Comparison of ENCODE assay signal across 10 mouse cellular contexts in the genomic region with DNA sequence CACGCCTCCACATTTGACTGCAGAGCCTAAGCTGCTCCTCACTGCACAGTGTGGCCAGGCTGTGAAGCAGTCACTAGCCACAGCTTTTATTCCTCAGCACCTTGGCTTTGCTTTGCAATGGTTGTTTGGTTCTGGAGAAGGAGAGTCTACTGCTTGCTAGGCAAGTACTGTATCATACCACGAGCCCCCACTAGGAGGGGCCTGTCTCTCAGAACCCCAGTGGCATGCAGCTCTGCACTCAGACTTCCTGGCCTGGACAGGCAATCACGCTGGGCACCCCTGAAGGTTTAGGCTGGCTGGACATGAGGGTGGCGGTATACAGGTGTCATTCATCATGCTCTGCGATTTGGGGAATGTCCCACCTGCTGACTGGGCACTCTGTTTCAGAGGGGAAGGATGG. TPM values are rescaled to one million over a fixed set of nuclear protein-coding genes. Genes with fewer than 3 reads are reported as not detected.
A peak's percentile ranks its signal among the peaks of the same experiment; 100 is the strongest.
DNase-seq lines count a peak whose midpoint lies in the region; ATAC-seq and TF ChIP-seq lines count a peak whose summit lies in the region.
"Had no signal": no experiment of that assay in that cellular context is flagged by ENCODE, and none has a peak within 500 bp of the region (broad histone marks: within the 10 kb centered on the region; RNA-seq: fewer than 3 reads in every experiment).

No protein-coding gene starts in this region.

- TF ChIP-seq CTCF in cerebellum, adult 2 months (IDR thresholded peaks at IDR 0.05; ENCODE audit: borderline replicate concordance, insufficient read depth, low read depth, low read length), result no peak

- no peaks in the 10 kb centered on the region for H3K9me3 ChIP-seq in liver, embryonic 12.5 days (replicated peaks)
- H3K9me3 ChIP-seq: heart, embryonic 12.5 days had no signal

- TF ChIP-seq POLR2A in cerebellum, adult 2 months (IDR thresholded peaks at IDR 0.05; ENCODE audit: borderline replicate concordance, insufficient read depth, low read length), result no peak

- peaks cover 9% of the 10 kb centered on the region; the same call in 1 of the 2 replicates for H3K27me3 ChIP-seq in liver, embryonic 12.5 days (replicated peaks)
- H3K27me3 ChIP-seq in cerebellum, adult 2 months (ENCODE audit: control insufficient read depth, insufficient read depth, low read length), result no peaks in the 10 kb centered on the region

- H3K4me3 ChIP-seq in liver, embryonic 12.5 days, result no peak overlapping the region
- H3K4me3 ChIP-seq in cerebellum, adult 2 months (replicated peaks; ENCODE audit: insufficient read depth, low read depth, low read length), result no peak overlapping the region
- H3K4me3 ChIP-seq: heart, embryonic 12.5 days had no signal

- ATAC-seq in CD4-positive, CD25-positive, alpha-beta regulatory T cell, adult 4 months, result no peak
- ATAC-seq in liver, embryonic 12.5 days, result no peak
- peak; percentile 81 for ATAC-seq in common myeloid progenitor, adult 5-6 weeks (replicated peaks; ENCODE audit: low read depth, poor library complexity, severe bottlenecking)
- 0 out of 2 replicates have a peak, but pooled peaks have one; percentile 21 for ATAC-seq in megakaryocyte, adult 5-6 weeks (ENCODE audit: poor library complexity, severe bottlenecking)

- DNase-seq in CD4-positive, CD25-positive, alpha-beta regulatory T cell, adult 2 months (ENCODE audit: low read depth, low spot score), result peak; percentile 11
- peak; percentile 18 for DNase-seq in liver
- DNase-seq in urinary bladder, postnatal 10 days (ENCODE audit: low spot score), result no peak
- DNase-seq in cerebellum, adult 2 months, result no peak
- DNase-seq: cerebellum, adult 18-20 months had no signal

- H3K36me3 ChIP-seq in liver, embryonic 12.5 days, result no peaks in the 10 kb centered on the region
- H3K36me3 ChIP-seq: heart, embryonic 12.5 days had no signal

- no peak overlapping the region for H3K9ac ChIP-seq in liver, embryonic 12.5 days
- H3K9ac ChIP-seq: heart, embryonic 12.5 days had no signal

- no peak overlapping the region for H3K4me2 ChIP-seq in liver, embryonic 12.5 days
- H3K4me2 ChIP-seq: heart, embryonic 12.5 days had no signal

- WGBS in liver, embryonic 12.5 days (ENCODE audit: insufficient replicate concordance), result 23% methylated on average over 5 of the region's 5 CpGs
- WGBS in cerebellum, adult 2 months, result 26% methylated on average over 5 of the region's 5 CpGs

- no peaks in the 10 kb centered on the region for H3K4me1 ChIP-seq in liver, embryonic 12.5 days
- H3K4me1 ChIP-seq in cerebellum, adult 2 months (ENCODE audit: control insufficient read depth, insufficient read depth, low read length), result no peaks in the 10 kb centered on the region
- H3K4me1 ChIP-seq: heart, embryonic 12.5 days had no signal

- no peak overlapping the region for H3K27ac ChIP-seq in liver, embryonic 12.5 days
- no peak overlapping the region for H3K27ac ChIP-seq in cerebellum, adult 2 months (ENCODE audit: insufficient read depth, low read length)

RNA-seq across cellular contexts. Expression of a gene that starts 26.0 kb away (rescaled TPM):
- polyA plus RNA-seq in CD4-positive, CD25-positive, alpha-beta regulatory T cell, adult 4 months (2017; shearing (Covaris generic)), result under 1 TPM; 0.61 to 0.67 TPM
- polyA plus RNA-seq in liver, embryonic 12.5 days (2016; fragmentation: Nextera tagmentation; extraction: Ambion mirVana), result 5.6 and 6.5 TPM in 2 replicates
- total RNA-seq in common myeloid progenitor, adult 5-6 weeks (2017), result 2.2 and 5.9 TPM in 2 replicates
- 207 and 212 TPM in 2 replicates for total RNA-seq in megakaryocyte, adult 5-6 weeks (2015)
- 279 and 282 TPM in 2 replicates for total RNA-seq in megakaryocyte, adult 5-6 weeks (2017)
- polyA plus RNA-seq in cerebellum, adult 2 months (2012; rRNA removed), result 1.2 and 1.4 TPM in 2 replicates

RNA-seq across cellular contexts. Expression of a gene that starts 26.9 kb away (rescaled TPM):
- polyA plus RNA-seq in CD4-positive, CD25-positive, alpha-beta regulatory T cell, adult 4 months (2017; shearing (Covaris generic)), result 10 to 100 TPM; 41.1 to 62.2 TPM
- 43.4 and 44.8 TPM in 2 replicates for polyA plus RNA-seq in liver, embryonic 12.5 days (2016; fragmentation: Nextera tagmentation; extraction: Ambion mirVana)
- 80.5 and 106 TPM in 2 replicates for total RNA-seq in common myeloid progenitor, adult 5-6 weeks (2017)
- total RNA-seq in megakaryocyte, adult 5-6 weeks (2015), result 50.1 and 56.9 TPM in 2 replicates
- 78.7 and 85.5 TPM in 2 replicates for total RNA-seq in megakaryocyte, adult 5-6 weeks (2017)
- polyA plus RNA-seq in cerebellum, adult 2 months (2012; rRNA removed), result 78.6 and 82.5 TPM in 2 replicates

Comparison
In these comparisons a context has a peak if more than half of its experiments do, and no peak if none do; other contexts are left out.
1. DNase-seq: peak in CD4-positive, CD25-positive, alpha-beta regulatory T cell, adult 2 months (single experiment) and liver (single experiment); none in urinary bladder, postnatal 10 days (single experiment) and cerebellum, adult 2 months (0 of 2).
2. ATAC-seq: peak in common myeloid progenitor, adult 5-6 weeks (single experiment) and megakaryocyte, adult 5-6 weeks (single experiment); none in CD4-positive, CD25-positive, alpha-beta regulatory T cell, adult 4 months (single experiment) and liver, embryonic 12.5 days (single experiment).